Mouse (Mus musculus) bone marrow macrophage, adult 2 months (primary cell): Measurements from ENCODE around the gene Dock4.

ENCODE experiments used
- CTCF ChIP-seq: IDR thresholded peaks from 2 replicates; pipeline ENCODE4 v1.5.1; 2012; ENCODE audit warnings: low read depth, mild to moderate bottlenecking, low read length, moderate library complexity
- POLR2A ChIP-seq: IDR thresholded peaks from 2 replicates; pipeline ENCODE4 v1.6.1; 2012; ENCODE audit warnings: mild to moderate bottlenecking, low read depth, low read length, borderline replicate concordance

- no peak for TF ChIP-seq POLR2A
- no peak for TF ChIP-seq CTCF
These were observed 23.3 kb downstream of the Dock4 start for GRCm38 (mm10) chr12:40469009-40469408.
